Mouse (Mus musculus) gastrocnemius, postnatal 4 days (tissue): ENCODE measurements around the gene Crispld2. TPM values are rescaled to one million over a fixed set of nuclear protein-coding genes. Genes with fewer than 3 reads are reported as not detected.

Experiments
- DNase-seq, 2 experiments: peaks; one replicate each; pipeline ENCODE4 v3.0.0; 2021 to 2022; ENCODE audit warnings: low spot score in 2 of 2, mixed read lengths in 2 of 2
- total RNA-seq, 2 experiments: library from RNA; stranded (reverse); gene quantifications; 2 replicates each; pipeline ENCODE4 v1.2.3; 2021

The Crispld2 gene
- total RNA-seq, 2 experiments from 2014 or later: 1.3 to 3.0 TPM

GRCm38 (mm10) chr8:120032549-120033208 is 40.4 kb downstream of the Crispld2 start:
- DNase-seq: no peak

GRCm38 (mm10) chr8:120034471-120034870 is 42.2 kb downstream of the Crispld2 start:
- no peak for DNase-seq

- no peak for DNase-seq
These were observed 43.9 kb downstream of the Crispld2 start for GRCm38 (mm10) chr8:120036111-120036510.

- DNase-seq: no peak
These were observed 44.3 kb downstream of the Crispld2 start for GRCm38 (mm10) chr8:120036578-120036977.

- DNase-seq: peak in 1 of 2 experiments; percentile 41
These were observed 45.0 kb downstream of the Crispld2 start for GRCm38 (mm10) chr8:120037199-120037598.

GRCm38 (mm10) chr8:120037611-120038010 is 45.4 kb downstream of the Crispld2 start:
- DNase-seq: no peak

GRCm38 (mm10) chr8:120038741-120039140 is 46.5 kb downstream of the Crispld2 start:
- DNase-seq: no peak

GRCm38 (mm10) chr8:120039313-120039919 is 47.2 kb downstream of the Crispld2 start:
- DNase-seq: no peak

GRCm38 (mm10) chr8:120040861-120041260 is 48.6 kb downstream of the Crispld2 start:
- no peak for DNase-seq

GRCm38 (mm10) chr8:120042542-120043312 is 50.5 kb downstream of the Crispld2 start:
- DNase-seq: no peak

GRCm38 (mm10) chr8:120044907-120045306 is 52.7 kb downstream of the Crispld2 start:
- no peak for DNase-seq

GRCm38 (mm10) chr8:120045471-120045870 is 53.2 kb downstream of the Crispld2 start:
- DNase-seq: no peak

GRCm38 (mm10) chr8:120046258-120047020 is 54.2 kb downstream of the Crispld2 start:
- peak; percentile 61 to 83 for DNase-seq

- DNase-seq: no peak
These were observed 57.7 kb downstream of the Crispld2 start for GRCm38 (mm10) chr8:120049949-120050348.

GRCm38 (mm10) chr8:120050376-120050775 is 58.1 kb downstream of the Crispld2 start:
- DNase-seq: no peak

- no peak for DNase-seq
These were observed 58.8 kb downstream of the Crispld2 start for GRCm38 (mm10) chr8:120051006-120051405.

GRCm38 (mm10) chr8:120051908-120052307 is 59.7 kb downstream of the Crispld2 start:
- no peak for DNase-seq

- DNase-seq: no peak
These were observed 60.1 kb downstream of the Crispld2 start for GRCm38 (mm10) chr8:120052318-120052717.

GRCm38 (mm10) chr8:120054833-120055232 is 62.6 kb downstream of the Crispld2 start:
- DNase-seq: no peak

GRCm38 (mm10) chr8:120057078-120057477 is 64.8 kb downstream of the Crispld2 start:
- no peak for DNase-seq

- no peak for DNase-seq
These were observed 70.5 kb downstream of the Crispld2 start for GRCm38 (mm10) chr8:120062742-120063141.
